13 mouse cellular contexts compared by ENCODE assay signal in genomic region chr1:87770486-87770885, GRCm38 (mm10).
"Had no signal": no experiment of that assay in that cellular context is flagged by ENCODE, and none has a peak within 500 bp of the region (broad histone marks: within the 10 kb centered on the region; RNA-seq: fewer than 3 reads in every experiment).

No protein-coding gene starts in this region.

- H3K27me3 ChIP-seq: limb, embryonic 15.5 days; lung, embryonic 15.5 days; midbrain, embryonic 15.5 days; neural tube, embryonic 12.5 days had no signal

- ATAC-seq: inflammation-experienced regulatory T-cells, adult 6 months; midbrain, embryonic 15.5 days had no signal

- H3K9me3 ChIP-seq: limb, embryonic 15.5 days; lung, embryonic 15.5 days; midbrain, embryonic 15.5 days; neural tube, embryonic 12.5 days had no signal

- H3K4me1 ChIP-seq: limb, embryonic 15.5 days; lung, embryonic 15.5 days; midbrain, embryonic 15.5 days; neural tube, embryonic 12.5 days had no signal

- H3K4me2 ChIP-seq: limb, embryonic 15.5 days; lung, embryonic 15.5 days; midbrain, embryonic 11.5 days; midbrain, embryonic 15.5 days; neural tube, embryonic 12.5 days had no signal

- DNase-seq: kidney, adult 18-20 months; kidney, postnatal 14 days; lung, postnatal 14 days; thymus, postnatal 4 days had no signal

- H3K9ac ChIP-seq: limb, embryonic 15.5 days; lung, embryonic 15.5 days; midbrain, embryonic 15.5 days; neural tube, embryonic 12.5 days had no signal

- H3K4me3 ChIP-seq: left cerebral cortex, adult 2 months; limb, embryonic 15.5 days; lung, embryonic 15.5 days; midbrain, embryonic 15.5 days; neural tube, embryonic 12.5 days had no signal

- H3K27ac ChIP-seq: left cerebral cortex, adult 2 months; limb, embryonic 15.5 days; lung, embryonic 15.5 days; macrophage; midbrain, embryonic 15.5 days; neural tube, embryonic 12.5 days; stomach, postnatal 0 days had no signal
